Mouse (Mus musculus) erythroblast, embryonic 14.5 days (primary cell): ENCODE data around the gene Atg14. TPM values are rescaled to one million over a fixed set of nuclear protein-coding genes. Genes with fewer than 3 reads are reported as not detected.

Experiments used
- H3K27me3 ChIP-seq: 2 replicates; pipeline ENCODE4 v1.6.1; 2012; ENCODE audit warnings: inconsistent platforms; ENCODE audit not compliant: control insufficient read depth
- H3K36me3 ChIP-seq: 2 replicates; pipeline ENCODE4 v1.6.1; 2012; ENCODE audit warnings: mild to moderate bottlenecking, inconsistent platforms; ENCODE audit not compliant: control insufficient read depth
- H3K4me1 ChIP-seq: 2 replicates; pipeline ENCODE4 v1.6.1; 2012; ENCODE audit warnings: inconsistent platforms; ENCODE audit not compliant: control insufficient read depth
- H3K4me3 ChIP-seq: replicated peaks from 2 replicates; pipeline ENCODE3; 2012; ENCODE audit warnings: moderate library complexity, mild to moderate bottlenecking, inconsistent platforms
- H3K9me3 ChIP-seq: 2 replicates; pipeline ENCODE4 v1.6.1; 2012; ENCODE audit warnings: low read length, inconsistent platforms, mixed read lengths; ENCODE audit not compliant: control insufficient read depth
- GATA1 ChIP-seq: IDR thresholded peaks from 2 replicates; pipeline ENCODE4 v1.6.1; 2012; ENCODE audit warnings: low read length, inconsistent platforms, mixed read lengths
- TAL1 ChIP-seq: IDR thresholded peaks from 3 replicates; pipeline ENCODE4 v1.6.1; 2012; ENCODE audit warnings: low read length, inconsistent platforms, mixed read lengths
- polyA plus RNA-seq: library from polyadenylated mRNA; stranded (reverse); fragments of >175 nt; gene quantifications from 2 replicates; pipeline ENCODE4 v1.2.3, GENCODE M21; 2012

Atg14 gene
- polyA plus RNA-seq, 1 experiment = 5.0 TPM

- peaks cover 4% of the 10 kb centered on the region; the same call in 1 of the 2 replicates for H3K9me3 ChIP-seq
- H3K4me3 ChIP-seq = no peak overlapping the region
- TF ChIP-seq TAL1 (no peak), GATA1 (no peak)
- H3K27me3 ChIP-seq = peaks cover 2% of the 10 kb centered on the region; the same call in 1 of the 2 replicates
- H3K36me3 ChIP-seq = no peaks in the 10 kb centered on the region
- peaks cover 12% of the 10 kb centered on the region for H3K4me1 ChIP-seq
Observed at GRCm38 (mm10) chr14:47578086-47578485, 7.6 kb upstream of the Atg14 start.

- Histone ChIP-seq H3K4me1 (peaks cover 12% of the 10 kb centered on the region), H3K36me3 (no peaks in the 10 kb centered on the region), H3K27me3 (peaks cover 2% of the 10 kb centered on the region; the same call in 1 of the 2 replicates), H3K9me3 (peaks cover 4% of the 10 kb centered on the region; the same call in 1 of the 2 replicates), H3K4me3 (no peak overlapping the region)
- no peak for TF ChIP-seq GATA1
- no peak for TF ChIP-seq TAL1
Observed at GRCm38 (mm10) chr14:47576687-47577086, 6.2 kb upstream of the Atg14 start.

GRCm38 (mm10) chr14:47574721-47575120 lies 4.3 kb upstream of the Atg14 start:
- H3K36me3 ChIP-seq = no peaks in the 10 kb centered on the region
- H3K27me3 ChIP-seq = peaks cover 2% of the 10 kb centered on the region; the same call in 1 of the 2 replicates
- H3K4me3 ChIP-seq = no peak overlapping the region
- TF ChIP-seq TAL1 = no peak
- no peak for TF ChIP-seq GATA1
- H3K4me1 ChIP-seq = peaks cover 3% of the 10 kb centered on the region
- no peaks in the 10 kb centered on the region for H3K9me3 ChIP-seq

- H3K4me3 ChIP-seq = no peak overlapping the region
- TF ChIP-seq GATA1 (no peak), TAL1 (no peak)
- peaks cover 2% of the 10 kb centered on the region; the same call in 1 of the 2 replicates for H3K27me3 ChIP-seq
- H3K9me3 ChIP-seq = no peaks in the 10 kb centered on the region
- no peaks in the 10 kb centered on the region for H3K36me3 ChIP-seq
- peaks cover 16% of the 10 kb centered on the region for H3K4me1 ChIP-seq
Observed at GRCm38 (mm10) chr14:47572707-47573106, 2.3 kb upstream of the Atg14 start.

GRCm38 (mm10) chr14:47567962-47568652 lies 2.3 kb downstream of the Atg14 start:
- TF ChIP-seq GATA1 (no peak), TAL1 (no peak)
- no peaks in the 10 kb centered on the region; the same call in 1 of the 2 replicates for H3K27me3 ChIP-seq
- H3K36me3 ChIP-seq = peaks cover 15% of the 10 kb centered on the region
- H3K9me3 ChIP-seq = no peaks in the 10 kb centered on the region
- H3K4me3 ChIP-seq = peak overlapping the region; percentile 84
- H3K4me1 ChIP-seq = peaks cover 36% of the 10 kb centered on the region

GRCm38 (mm10) chr14:47563106-47563505 lies 7.3 kb downstream of the Atg14 start:
- Histone ChIP-seq H3K4me1 (peaks cover 25% of the 10 kb centered on the region), H3K27me3 (no peaks in the 10 kb centered on the region), H3K36me3 (peaks cover 32% of the 10 kb centered on the region), H3K9me3 (no peaks in the 10 kb centered on the region), H3K4me3 (no peak overlapping the region)
- no peak for TF ChIP-seq GATA1
- no peak for TF ChIP-seq TAL1

GRCm38 (mm10) chr14:47562530-47562929 lies 7.9 kb downstream of the Atg14 start:
- H3K9me3 ChIP-seq = no peaks in the 10 kb centered on the region
- TF ChIP-seq TAL1 (no peak), GATA1 (no peak)
- no peaks in the 10 kb centered on the region for H3K27me3 ChIP-seq
- peaks cover 35% of the 10 kb centered on the region for H3K36me3 ChIP-seq
- peaks cover 20% of the 10 kb centered on the region for H3K4me1 ChIP-seq
- no peak overlapping the region for H3K4me3 ChIP-seq

GRCm38 (mm10) chr14:47560714-47561113 lies 9.7 kb downstream of the Atg14 start:
- TF ChIP-seq TAL1 (no peak), GATA1 (no peak)
- Histone ChIP-seq H3K9me3 (no peaks in the 10 kb centered on the region), H3K4me1 (peaks cover 21% of the 10 kb centered on the region), H3K4me3 (no peak overlapping the region), H3K27me3 (no peaks in the 10 kb centered on the region), H3K36me3 (peaks cover 53% of the 10 kb centered on the region)

- Histone ChIP-seq H3K4me1 (peaks cover 35% of the 10 kb centered on the region), H3K27me3 (no peaks in the 10 kb centered on the region), H3K4me3 (no peak overlapping the region), H3K36me3 (peaks cover 79% of the 10 kb centered on the region), H3K9me3 (no peaks in the 10 kb centered on the region)
- TF ChIP-seq GATA1 = peak; percentile 48
- TF ChIP-seq TAL1 = peak; percentile 59
Observed at GRCm38 (mm10) chr14:47555225-47555624, 15.2 kb downstream of the Atg14 start.
